Mouse (Mus musculus): ENCODE measurements around the gene Mcpt4. TPM values are rescaled to one million over a fixed set of nuclear protein-coding genes. Genes with fewer than 3 reads are reported as not detected.

Mcpt4 gene
- polyA plus RNA-seq (2017; shearing (Covaris generic)) = 1 to 10 TPM in 1 of 2 experiments, not detected in 1; 1.6 TPM

GRCm38 (mm10) chr14:56062213-56062612, at the start of gene Mcpt4:
Gene Mcpt4, minus strand, starts transcription at chr14:56062313.

GRCm38 (mm10) chr14:56102386-56102785, 40.3 kb upstream of the Mcpt4 start, which contains the start of gene Ctsg:
Gene Ctsg, minus strand, starts transcription at chr14:56102574.

GRCm38 (mm10) chr14:56085167-56085566, 23.1 kb upstream of the Mcpt4 start, which contains the start of gene Mcpt8:
Gene Mcpt8, minus strand, starts transcription at chr14:56085273.

GRCm38 (mm10) chr14:56041792-56042191, 20.3 kb downstream of the Mcpt4 start, which contains the start of gene Mcpt2:
Gene Mcpt2, plus strand, starts transcription at chr14:56042041.

GRCm38 (mm10) chr14:56030395-56030794, 31.7 kb downstream of the Mcpt4 start, which contains the start of gene Mcpt9:
Gene Mcpt9, minus strand, starts transcription at chr14:56030495.

GRCm38 (mm10) chr14:56017671-56018070, 44.4 kb downstream of the Mcpt4 start, which contains the start of gene Mcpt1:
Gene Mcpt1, plus strand, starts transcription at chr14:56017971.

Other genes starting within 250 kb of the Mcpt4 start
- gene Nfatc4, start 239.2 kb downstream of the Mcpt4 start, polyA plus RNA-seq (2017; shearing (Covaris generic)) = not detected
- under 1 TPM; 0.15 to 0.99 TPM for gene Nynrin, start 208.3 kb downstream of the Mcpt4 start, polyA plus RNA-seq (2017; shearing (Covaris generic))
- gene Cbln3, start 177.9 kb downstream of the Mcpt4 start, polyA plus RNA-seq (2017; shearing (Covaris generic)) = under 1 TPM; 0.22 to 0.31 TPM
- gene Khnyn, start 177.4 kb downstream of the Mcpt4 start, polyA plus RNA-seq (2017; shearing (Covaris generic)) = 10 to 100 TPM; 26.8 to 67.7 TPM
- 10 to 100 TPM; 53.9 to 72.7 TPM for gene Sdr39u1, start 162.0 kb downstream of the Mcpt4 start, polyA plus RNA-seq (2017; shearing (Covaris generic))
- not detected for gene Cma1, start 117.6 kb downstream of the Mcpt4 start, polyA plus RNA-seq (2017; shearing (Covaris generic))
- gene Cma2, start 111.3 kb downstream of the Mcpt4 start, polyA plus RNA-seq (2017; shearing (Covaris generic)) = not detected
- under 1 TPM in 1 of 2 experiments, not detected in 1; 0.41 TPM for gene Mcpt1, start 44.3 kb downstream of the Mcpt4 start, polyA plus RNA-seq (2017; shearing (Covaris generic))
- not detected for gene Mcpt9, start 31.8 kb downstream of the Mcpt4 start, polyA plus RNA-seq (2017; shearing (Covaris generic))
- not detected for gene Mcpt2, start 20.3 kb downstream of the Mcpt4 start, polyA plus RNA-seq (2017; shearing (Covaris generic))
- gene Mcpt8, start 23.0 kb upstream of the Mcpt4 start, polyA plus RNA-seq (2017; shearing (Covaris generic)) = not detected
- not detected for gene Ctsg, start 40.3 kb upstream of the Mcpt4 start, polyA plus RNA-seq (2017; shearing (Covaris generic))
- gene Gzme, start 58.3 kb upstream of the Mcpt4 start, polyA plus RNA-seq (2017; shearing (Covaris generic)) = not detected
- gene Gzmd, start 70.3 kb upstream of the Mcpt4 start, polyA plus RNA-seq (2017; shearing (Covaris generic)) = not detected
- gene Gzmg, start 97.3 kb upstream of the Mcpt4 start, polyA plus RNA-seq (2017; shearing (Covaris generic)) = not detected
- gene Gzmn, start 112.3 kb upstream of the Mcpt4 start, polyA plus RNA-seq (2017; shearing (Covaris generic)) = not detected
- under 1 TPM in 1 of 2 experiments, not detected in 1; 0.51 TPM for gene Gzmf, start 149.1 kb upstream of the Mcpt4 start, polyA plus RNA-seq (2017; shearing (Covaris generic))
- gene Gzmc, start 172.3 kb upstream of the Mcpt4 start, polyA plus RNA-seq (2017; shearing (Covaris generic)) = 10 to 100 TPM in 1 of 2 experiments, 1 to 10 TPM in 1; 4.5 to 12.1 TPM
- gene Gzmb, start 199.9 kb upstream of the Mcpt4 start, polyA plus RNA-seq (2017; shearing (Covaris generic)) = 100 to 1,000 TPM in 1 of 2 experiments, 10 to 100 TPM in 1; 63.8 to 416 TPM

Measured in activated CD4-positive, CD25-positive, alpha-beta regulatory T cell (primary cell).